Mouse (Mus musculus): Measurements from ENCODE around the gene Ints4. TPM values are rescaled to one million over a fixed set of nuclear protein-coding genes. Genes with fewer than 3 reads are reported as not detected.
"Not testable (repeated sequence)": the region's sequence is repeated elsewhere in the genome, so short reads cannot be mapped to it uniquely, and the experiment has no call there.

Gene Ints4
- 36.4 and 37.4 TPM in 2 replicates for polyA plus RNA-seq (2015; fragmentation: Nextera tagmentation; extraction: Ambion mirVana)

DNA sequence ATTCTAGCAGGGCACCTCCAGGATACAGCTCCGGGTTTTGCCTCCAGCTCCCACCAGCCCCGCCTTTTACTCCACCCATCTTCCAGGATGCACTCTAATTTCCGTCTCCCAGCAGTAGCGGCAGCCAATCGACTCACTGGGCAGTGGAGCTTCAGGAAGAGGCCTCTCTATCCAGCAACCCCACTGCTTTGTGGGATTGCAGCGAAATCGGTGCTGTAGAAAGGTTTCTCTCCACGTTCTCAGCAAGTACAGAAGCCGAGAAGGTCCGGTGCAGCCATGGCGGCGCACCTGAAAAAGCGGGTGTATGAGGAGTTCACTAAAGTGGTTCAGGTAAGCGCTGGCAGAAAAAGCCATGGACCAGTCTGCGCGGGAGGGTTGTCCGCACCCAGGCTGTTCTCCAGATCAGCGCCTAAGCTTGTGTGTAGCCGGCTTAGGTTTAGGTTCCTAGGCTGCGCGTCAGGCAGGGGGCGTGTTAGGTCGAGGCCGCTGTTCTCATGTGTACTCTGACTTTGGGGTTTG is at the start of gene Ints4:
Gene Ints4 (plus strand): TSS at position 136 of the 519 bp plus-strand sequence.
- H3K4me2 ChIP-seq (ENCODE audit: low read length): peak within 1 kb of the TSS; percentile 58
- TF ChIP-seq CTCF (IDR thresholded peaks at IDR 0.05; ENCODE audit: low read depth): peak; percentile 53; the same call in 1 of the 2 replicates
- 0% methylated on average over 24 of the region's 24 CpGs for WGBS
- H3K4me3 ChIP-seq (replicated peaks; ENCODE audit: low read depth, low read length): peak within 1 kb of the TSS; percentile 70
- peak within 1 kb of the TSS; percentile 65 for H3K9ac ChIP-seq (ENCODE audit: low read depth, low read length)
- H3K27me3 ChIP-seq (ENCODE audit: insufficient read depth, low read length): no peaks in the 10 kb centered on the region
- ATAC-seq (replicated peaks; ENCODE audit: low FRiP score, low read depth) (peak; percentile 99), DNase-seq (ENCODE audit: low spot score) (peak; percentile 99)
- H3K9me3 ChIP-seq (replicated peaks; ENCODE audit: low read length): no peaks in the 10 kb centered on the region
- H3K36me3 ChIP-seq (ENCODE audit: insufficient read depth, low read length): peaks cover 8% of the 10 kb centered on the region; the same call in 1 of the 2 replicates
- H3K27ac ChIP-seq: peak within 1 kb of the TSS; percentile 69; the same call in 1 of the 2 replicates
- no peaks in the 10 kb centered on the region for H3K4me1 ChIP-seq (replicated peaks; ENCODE audit: insufficient read depth, low read length)

DNA sequence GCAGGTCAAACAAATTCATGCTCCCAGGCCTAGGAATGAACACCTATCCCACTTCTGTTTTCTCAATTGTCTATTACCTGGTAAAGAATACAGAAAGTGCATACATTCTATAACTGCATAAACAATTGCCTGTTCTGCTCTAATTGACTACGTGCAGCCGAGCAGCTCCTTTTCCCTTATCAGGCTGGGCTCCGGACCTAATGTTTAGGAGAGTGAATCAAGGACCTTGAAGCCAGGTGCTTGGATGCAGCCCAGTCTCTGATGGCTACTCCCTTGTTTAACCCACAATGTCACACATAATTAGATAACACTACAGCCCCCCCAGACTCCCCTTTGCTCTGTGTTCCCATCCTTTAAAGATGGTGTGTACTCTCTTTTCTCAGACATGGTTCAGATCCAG is 47.2 kb upstream of the Ints4 start:
- ATAC-seq (replicated peaks; ENCODE audit: low FRiP score, low read depth); H3K27ac ChIP-seq; H3K4me2 ChIP-seq (ENCODE audit: low read length); H3K4me3 ChIP-seq (replicated peaks; ENCODE audit: low read depth, low read length); H3K27me3 ChIP-seq (ENCODE audit: insufficient read depth, low read length); H3K9me3 ChIP-seq (replicated peaks; ENCODE audit: low read length); H3K36me3 ChIP-seq (ENCODE audit: insufficient read depth, low read length); DNase-seq (ENCODE audit: low spot score); H3K9ac ChIP-seq (ENCODE audit: low read depth, low read length); H3K4me1 ChIP-seq (replicated peaks; ENCODE audit: insufficient read depth, low read length): not testable (repeated sequence)
- 63% methylated on average over 3 of the region's 3 CpGs for WGBS

DNA sequence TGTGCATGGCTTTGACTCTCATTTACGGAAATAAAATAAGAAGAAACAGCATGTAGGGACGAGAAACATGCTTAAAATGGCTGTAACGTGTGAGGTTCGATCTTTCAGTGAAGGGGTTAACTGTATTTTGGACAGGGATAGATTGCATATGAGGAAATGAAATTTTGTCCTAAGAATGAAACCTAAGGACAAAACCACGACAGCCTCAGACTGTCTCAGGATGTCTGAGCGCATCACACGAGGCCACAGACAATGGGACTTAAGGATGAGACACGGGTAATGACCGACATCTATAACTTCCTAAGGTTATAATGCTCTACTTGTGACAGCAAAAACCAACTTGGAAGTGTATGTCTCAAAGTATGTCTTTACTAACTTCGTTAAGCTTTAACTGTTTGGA is 46.2 kb upstream of the Ints4 start:
- Histone ChIP-seq H3K9ac (ENCODE audit: low read depth, low read length) (no peak overlapping the region), H3K4me3 (replicated peaks; ENCODE audit: low read depth, low read length) (no peak overlapping the region), H3K27ac (no peak overlapping the region), H3K9me3 (replicated peaks; ENCODE audit: low read length) (no peaks in the 10 kb centered on the region), H3K27me3 (ENCODE audit: insufficient read depth, low read length) (no peaks in the 10 kb centered on the region), H3K4me1 (replicated peaks; ENCODE audit: insufficient read depth, low read length) (no peaks in the 10 kb centered on the region), H3K36me3 (ENCODE audit: insufficient read depth, low read length) (no peaks in the 10 kb centered on the region), H3K4me2 (ENCODE audit: low read length) (no peak overlapping the region)
- 82% methylated on average over 10 of the region's 10 CpGs for WGBS
- ATAC-seq (replicated peaks; ENCODE audit: low FRiP score, low read depth) (no peak), DNase-seq (ENCODE audit: low spot score) (no peak)
- no peak for TF ChIP-seq CTCF (IDR thresholded peaks at IDR 0.05; ENCODE audit: low read depth)

DNA sequence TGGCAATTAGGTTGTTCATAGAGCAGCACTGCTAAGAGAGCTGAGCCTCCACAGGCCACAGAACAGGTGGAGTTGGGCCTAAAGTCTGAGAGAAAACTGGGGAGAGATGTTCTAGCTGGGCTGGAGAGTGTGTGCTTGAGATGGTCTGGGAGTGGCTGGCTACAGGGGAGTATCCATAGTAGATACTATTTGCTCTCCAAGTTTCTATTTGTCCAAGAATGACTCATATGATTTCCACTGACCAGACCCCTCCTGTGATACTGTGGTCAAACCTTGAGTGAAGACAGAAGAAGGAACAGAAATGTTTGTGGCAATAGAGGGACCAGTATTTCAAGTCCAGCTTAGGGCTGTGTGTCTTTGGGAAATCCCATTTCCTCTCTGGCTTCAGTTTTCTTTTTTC is 41.8 kb upstream of the Ints4 start:
- Histone ChIP-seq H3K9me3 (replicated peaks; ENCODE audit: low read length) (no peaks in the 10 kb centered on the region), H3K27me3 (ENCODE audit: insufficient read depth, low read length) (no peaks in the 10 kb centered on the region), H3K4me1 (replicated peaks; ENCODE audit: insufficient read depth, low read length) (no peaks in the 10 kb centered on the region), H3K4me3 (replicated peaks; ENCODE audit: low read depth, low read length) (no peak overlapping the region), H3K36me3 (ENCODE audit: insufficient read depth, low read length) (no peaks in the 10 kb centered on the region), H3K9ac (ENCODE audit: low read depth, low read length) (no peak overlapping the region), H3K4me2 (ENCODE audit: low read length) (no peak overlapping the region), H3K27ac (no peak overlapping the region)
- TF ChIP-seq CTCF (IDR thresholded peaks at IDR 0.05; ENCODE audit: low read depth): no peak
- no peak for DNase-seq (ENCODE audit: low spot score)
- ATAC-seq (replicated peaks; ENCODE audit: low FRiP score, low read depth): no peak

DNA sequence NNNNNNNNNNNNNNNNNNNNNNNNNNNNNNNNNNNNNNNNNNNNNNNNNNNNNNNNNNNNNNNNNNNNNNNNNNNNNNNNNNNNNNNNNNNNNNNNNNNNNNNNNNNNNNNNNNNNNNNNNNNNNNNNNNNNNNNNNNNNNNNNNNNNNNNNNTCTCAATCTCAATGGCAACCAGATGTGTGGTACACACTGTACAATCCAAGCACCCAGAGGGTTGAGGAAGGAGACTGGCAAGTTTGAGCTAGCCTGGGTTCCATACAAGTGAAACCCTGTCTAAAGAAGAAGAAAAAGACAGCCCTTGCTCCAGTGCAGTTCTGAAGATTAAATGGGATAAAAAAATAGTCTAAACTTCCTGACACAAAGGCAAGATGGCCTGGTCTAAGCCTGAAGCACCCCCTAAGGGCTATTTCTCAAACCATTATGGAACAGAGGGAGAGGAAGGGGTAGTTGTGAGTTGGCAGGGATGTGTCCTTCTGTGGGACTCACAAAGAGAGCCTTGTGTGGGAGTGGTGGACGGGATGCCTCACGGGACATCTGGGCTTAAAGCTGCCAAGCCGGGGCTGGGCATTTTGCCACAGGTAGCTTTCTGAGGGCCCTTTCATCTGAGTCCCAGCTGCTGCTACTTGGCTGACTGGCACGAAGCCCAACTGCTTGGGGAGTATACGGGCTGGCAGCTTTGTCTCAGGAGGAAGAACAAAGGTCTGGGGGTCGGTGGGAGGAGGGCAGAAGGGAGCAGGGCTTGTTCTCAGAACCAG is 34.4 kb upstream of the Ints4 start:
- H3K36me3 ChIP-seq (ENCODE audit: insufficient read depth, low read length): no peaks in the 10 kb centered on the region
- ATAC-seq (replicated peaks; ENCODE audit: low FRiP score, low read depth) (no peak), DNase-seq (ENCODE audit: low spot score) (peak; percentile 43)
- no peak for TF ChIP-seq CTCF (IDR thresholded peaks at IDR 0.05; ENCODE audit: low read depth)
- H3K4me1 ChIP-seq (replicated peaks; ENCODE audit: insufficient read depth, low read length): no peaks in the 10 kb centered on the region
- H3K9me3 ChIP-seq (replicated peaks; ENCODE audit: low read length): no peaks in the 10 kb centered on the region
- no peak overlapping the region for H3K4me3 ChIP-seq (replicated peaks; ENCODE audit: low read depth, low read length)
- H3K27me3 ChIP-seq (ENCODE audit: insufficient read depth, low read length): no peaks in the 10 kb centered on the region
- WGBS: 15% methylated on average over 6 of the region's 6 CpGs
- H3K27ac ChIP-seq: peak overlapping the region; percentile 32; the same call in 1 of the 2 replicates
- H3K9ac ChIP-seq (ENCODE audit: low read depth, low read length): no peak overlapping the region
- H3K4me2 ChIP-seq (ENCODE audit: low read length): no peak overlapping the region

DNA sequence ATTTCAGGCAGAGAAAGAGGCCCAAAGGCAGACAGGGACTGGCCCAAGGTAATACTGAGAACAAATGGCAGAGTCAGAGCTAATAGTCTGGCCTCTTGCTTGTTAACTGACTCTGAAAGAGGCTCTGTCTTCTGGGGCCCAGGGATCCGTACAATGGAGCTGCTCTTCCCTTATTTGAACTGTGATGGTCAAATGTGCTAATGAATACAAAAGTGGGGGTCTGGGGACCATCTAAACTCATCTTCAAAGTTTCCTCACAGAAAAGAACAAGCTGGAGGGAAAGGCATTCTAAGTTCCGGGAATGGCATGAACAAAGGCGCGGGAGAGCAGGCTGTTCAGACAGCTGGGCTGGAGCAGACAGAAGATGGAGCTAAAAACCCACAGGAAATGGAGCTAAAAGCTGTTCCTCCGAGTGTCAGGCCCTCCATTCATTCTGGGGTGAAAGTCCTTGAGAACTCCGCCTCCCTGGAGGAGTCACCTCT is 33.7 kb upstream of the Ints4 start:
- Histone ChIP-seq H3K27me3 (ENCODE audit: insufficient read depth, low read length) (no peaks in the 10 kb centered on the region), H3K4me2 (ENCODE audit: low read length) (no peak overlapping the region), H3K27ac (no peak overlapping the region), H3K9ac (ENCODE audit: low read depth, low read length) (no peak overlapping the region), H3K9me3 (replicated peaks; ENCODE audit: low read length) (no peaks in the 10 kb centered on the region), H3K36me3 (ENCODE audit: insufficient read depth, low read length) (no peaks in the 10 kb centered on the region), H3K4me3 (replicated peaks; ENCODE audit: low read depth, low read length) (no peak overlapping the region), H3K4me1 (replicated peaks; ENCODE audit: insufficient read depth, low read length) (no peaks in the 10 kb centered on the region)
- DNase-seq (ENCODE audit: low spot score) (peak; percentile 31), ATAC-seq (replicated peaks; ENCODE audit: low FRiP score, low read depth) (no peak)
- peak; percentile 31 for TF ChIP-seq CTCF (IDR thresholded peaks at IDR 0.05; ENCODE audit: low read depth)
- WGBS: 59% methylated on average over 6 of the region's 6 CpGs

DNA sequence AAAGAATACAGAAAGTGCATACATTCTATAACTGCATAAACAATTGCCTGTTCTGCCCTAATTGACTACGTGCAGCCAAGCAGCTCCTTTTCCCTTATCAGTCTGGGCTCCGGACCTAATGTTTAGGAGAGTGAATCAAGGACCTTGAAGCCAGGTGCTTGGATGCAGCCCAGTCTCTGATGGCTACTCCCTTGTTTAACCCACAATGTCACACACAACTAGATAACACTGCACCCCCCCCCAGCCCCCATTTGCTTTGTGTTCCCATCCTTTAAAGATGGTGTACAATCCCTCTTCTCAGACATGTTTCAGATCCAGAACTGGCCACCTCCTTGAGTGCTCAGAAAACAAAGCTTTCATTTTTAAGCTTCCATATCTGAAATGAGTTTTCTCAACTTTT is 29.7 kb upstream of the Ints4 start, which contains the start of gene Kctd14:
Gene Kctd14 (plus strand): TSS at position 301 of the 400 bp plus-strand sequence.
- not testable (repeated sequence) for H3K9me3 ChIP-seq (replicated peaks; ENCODE audit: low read length); H3K4me1 ChIP-seq (replicated peaks; ENCODE audit: insufficient read depth, low read length); H3K27ac ChIP-seq; DNase-seq (ENCODE audit: low spot score); ATAC-seq (replicated peaks; ENCODE audit: low FRiP score, low read depth); H3K27me3 ChIP-seq (ENCODE audit: insufficient read depth, low read length); H3K9ac ChIP-seq (ENCODE audit: low read depth, low read length); H3K4me2 ChIP-seq (ENCODE audit: low read length); H3K36me3 ChIP-seq (ENCODE audit: insufficient read depth, low read length); H3K4me3 ChIP-seq (replicated peaks; ENCODE audit: low read depth, low read length)
- WGBS: 81% methylated on average over 2 of the region's 2 CpGs
